Mouse (Mus musculus): ENCODE data around the gene Zfp68. TPM values are rescaled to one million over a fixed set of nuclear protein-coding genes. Genes with fewer than 3 reads are reported as not detected.

Gene Zfp68
- polyA plus RNA-seq, 1 experiment from 2014 or later, result 77.8 TPM

Small RNAs within 50 kb of the gene (microRNA-seq; reads per million reads assigned to microRNA genes)
- gene Gm24082, result not detected

Other genes starting within 250 kb of the Zfp68 start
- gene Zfp157, start 178.3 kb downstream of the Zfp68 start, polyA plus RNA-seq (2014; fragmentation: Nextera tagmentation; extraction: Ambion mirVana), result 45.4 and 46.7 TPM in 2 replicates
- not detected in 2 replicates for gene 1700123K08Rik, start 55.0 kb downstream of the Zfp68 start, polyA plus RNA-seq (2014; fragmentation: Nextera tagmentation; extraction: Ambion mirVana)
- gene A430033K04Rik, start 3.1 kb upstream of the Zfp68 start, polyA plus RNA-seq (2014; fragmentation: Nextera tagmentation; extraction: Ambion mirVana), result 14.2 and 16.6 TPM in 2 replicates
- 1.6 and 1.9 TPM in 2 replicates for gene Fam20c, start 134.8 kb upstream of the Zfp68 start, polyA plus RNA-seq (2014; fragmentation: Nextera tagmentation; extraction: Ambion mirVana)
- gene Gm5294, start 200.3 kb upstream of the Zfp68 start, polyA plus RNA-seq (2014; fragmentation: Nextera tagmentation; extraction: Ambion mirVana), result not detected in 2 replicates

All from limb, embryonic 11.5 days (tissue).